Mouse (Mus musculus) kidney, adult 2 months (tissue): ENCODE data around the gene Atp1b3.

Experiments used
- CTCF ChIP-seq: fragments of 200-500 bp; conservative IDR thresholded peaks from 2 replicates; pipeline ENCODE4 v1.5.1; 2011; ENCODE audit warnings: low read depth, mild to moderate bottlenecking, control low read depth, low read length, moderate library complexity, mixed read lengths; ENCODE audit not compliant: insufficient read depth, insufficient read length
- POLR2A ChIP-seq: fragments of 200-500 bp; IDR thresholded peaks from one replicate; pipeline ENCODE4 v1.6.1; 2011; ENCODE audit warnings: low read depth, low read length, control low read depth

- TF ChIP-seq CTCF (no peak), POLR2A (no peak)
Observed at GRCm38 (mm10) chr9:96299324-96300008, 64.8 kb downstream of the Atp1b3 start.
